Mouse (Mus musculus): ENCODE measurements around the gene F12.

DNA sequence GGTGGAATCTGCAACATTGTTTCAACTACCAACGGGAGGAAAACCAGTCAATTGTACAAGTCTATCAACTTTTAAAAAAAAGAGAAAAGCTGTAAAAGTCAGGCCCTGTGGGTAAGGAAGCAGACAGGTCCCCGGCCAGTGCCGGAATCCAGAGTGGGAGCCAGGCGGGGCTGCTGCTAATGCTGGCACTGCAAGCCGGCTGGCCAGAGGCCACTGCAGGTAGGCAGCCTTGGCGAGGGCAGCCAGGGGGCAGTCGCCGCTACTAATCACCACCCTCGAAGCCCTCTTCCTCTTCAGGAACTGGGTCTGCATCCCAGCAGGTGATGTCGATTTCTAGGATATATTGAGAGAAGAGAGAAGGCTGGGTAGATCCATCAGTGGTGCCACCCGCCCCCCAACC lies 47.4 kb upstream of the F12 start:
- TF ChIP-seq CTCF (IDR thresholded peaks at IDR 0.05; ENCODE audit: insufficient read depth, low read depth, low read length) (no peak), POLR2A (IDR thresholded peaks at IDR 0.05; ENCODE audit: insufficient read depth, low read depth, low read length) (no peak)

Data from olfactory bulb, adult 2 months (tissue).